Mouse (Mus musculus): ENCODE results near the gene Gm10972.
"Not testable (repeated sequence)": the region's sequence is repeated elsewhere in the genome, so short reads cannot be mapped to it uniquely, and the experiment has no call there.

Gm10972 gene

DNA sequence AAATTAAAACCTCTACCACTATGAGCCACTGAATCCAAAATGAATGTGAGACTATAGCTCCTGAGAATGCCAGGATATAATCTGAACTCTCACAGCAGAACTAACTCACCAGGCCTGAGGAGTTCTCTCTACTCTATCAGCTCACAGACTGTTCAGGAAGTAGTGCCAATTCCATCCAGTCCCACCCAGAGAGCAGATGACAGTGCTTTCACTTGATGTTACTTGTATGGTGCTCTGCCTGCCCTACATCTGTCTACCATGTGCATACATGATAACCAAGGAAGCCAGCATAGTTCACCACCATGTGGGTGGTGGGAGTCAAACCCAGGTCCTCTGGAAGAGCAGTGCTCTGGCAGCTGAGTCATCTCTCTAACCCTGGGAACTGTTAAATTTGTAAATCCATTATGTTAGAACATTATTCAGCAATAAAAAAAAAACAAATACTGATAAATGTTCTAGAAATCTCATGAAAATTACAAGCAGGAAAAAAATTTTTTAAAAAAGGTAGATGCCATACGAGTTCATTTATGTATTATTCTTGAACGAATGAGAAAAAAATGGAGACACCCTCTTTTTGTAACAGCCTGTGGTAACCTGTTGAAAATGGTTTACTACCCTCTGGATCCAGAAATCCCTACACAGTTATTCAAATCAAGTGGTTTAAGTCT lies at the start of gene Gm10972:
TSS of gene Gm10972 (plus strand) at position 618 of the 668 bp plus-strand sequence.
- DNase-seq, result not testable (repeated sequence)

DNA sequence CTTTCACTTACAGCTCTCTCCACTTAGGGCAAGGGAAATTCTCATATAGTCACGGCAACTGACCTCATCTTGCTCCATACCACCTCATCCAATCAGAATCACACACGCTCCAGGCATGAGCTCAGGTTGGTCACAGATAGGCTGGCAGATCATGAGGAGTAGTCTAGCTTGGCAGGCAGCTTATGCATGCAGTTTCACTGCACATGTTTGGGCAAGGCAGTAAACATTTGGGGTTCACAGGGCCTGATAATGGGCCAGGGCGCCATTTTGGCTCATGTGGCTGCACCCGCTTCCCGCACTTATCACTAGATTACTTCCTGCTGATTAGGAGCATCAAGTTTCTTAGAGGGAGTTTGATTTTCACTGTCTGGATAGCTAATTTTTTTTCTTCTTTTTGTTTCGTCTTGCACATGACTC lies 47.0 kb upstream of the Gm10972 start:
- no peak for DNase-seq

DNA sequence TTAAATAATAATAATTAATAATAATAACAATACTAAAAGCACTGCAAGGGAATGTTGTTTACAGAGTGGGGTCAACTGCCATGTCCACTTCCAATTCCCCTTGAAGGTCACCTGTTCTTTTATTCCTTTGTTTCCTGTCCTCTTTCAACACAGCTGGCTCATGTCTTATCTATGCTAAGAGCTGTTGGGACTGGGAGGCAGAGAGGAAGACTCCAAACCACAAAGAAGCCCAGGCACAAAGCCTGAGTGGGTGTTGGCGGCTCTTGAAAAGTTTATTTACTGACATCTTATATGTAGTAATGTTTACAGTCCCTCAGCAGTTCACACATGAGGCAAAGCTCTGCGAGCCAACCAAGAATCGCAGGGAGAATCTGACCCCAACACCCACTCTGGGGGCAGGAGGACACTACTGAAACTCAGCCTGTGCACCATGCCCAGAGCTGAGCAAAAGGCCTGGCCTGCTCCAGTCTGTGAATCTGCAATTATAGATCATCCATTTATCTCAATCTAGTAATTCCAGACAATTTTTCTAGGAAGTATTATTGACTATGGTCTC lies 45.6 kb upstream of the Gm10972 start:
- no peak for DNase-seq

DNA sequence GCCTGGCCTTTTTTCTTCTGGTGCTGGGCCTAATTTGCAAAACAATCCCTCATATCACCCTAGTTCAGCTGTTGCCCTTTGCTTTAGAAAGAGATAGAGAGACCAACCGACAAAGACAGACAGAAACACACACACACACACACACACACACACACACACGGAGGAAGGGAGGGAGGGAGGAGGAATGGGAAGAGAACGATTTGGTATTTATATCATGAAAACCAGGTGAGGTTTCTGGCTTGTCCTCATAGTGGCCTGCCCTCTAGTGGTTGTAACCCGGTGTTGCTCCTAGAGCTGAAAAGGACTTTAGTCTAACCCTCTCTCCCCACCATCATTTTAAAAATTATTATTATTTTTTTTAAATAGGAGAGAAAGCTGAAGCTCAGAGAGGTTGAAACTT lies 41.0 kb upstream of the Gm10972 start:
- peak; percentile 81 for DNase-seq

DNA sequence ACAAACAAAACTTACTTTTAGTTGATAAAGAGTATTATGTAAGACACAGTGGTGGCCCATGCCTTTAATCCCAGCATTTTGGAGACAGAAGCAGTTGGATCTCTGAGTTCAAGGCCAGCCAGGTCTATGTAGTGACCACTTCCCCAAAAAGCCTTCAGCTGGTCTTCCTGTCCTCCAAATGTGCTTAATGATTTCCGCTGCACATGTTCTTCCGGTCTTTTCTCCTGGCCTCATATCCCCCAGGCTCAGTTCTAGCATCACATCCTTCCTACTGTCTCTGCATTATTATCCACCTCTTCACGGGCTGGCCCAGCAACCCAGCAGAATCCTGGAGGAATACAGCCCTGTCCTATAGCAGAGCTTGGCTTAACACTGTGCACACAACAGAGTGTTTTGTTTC lies 33.3 kb upstream of the Gm10972 start:
- DNase-seq, result no peak

DNA sequence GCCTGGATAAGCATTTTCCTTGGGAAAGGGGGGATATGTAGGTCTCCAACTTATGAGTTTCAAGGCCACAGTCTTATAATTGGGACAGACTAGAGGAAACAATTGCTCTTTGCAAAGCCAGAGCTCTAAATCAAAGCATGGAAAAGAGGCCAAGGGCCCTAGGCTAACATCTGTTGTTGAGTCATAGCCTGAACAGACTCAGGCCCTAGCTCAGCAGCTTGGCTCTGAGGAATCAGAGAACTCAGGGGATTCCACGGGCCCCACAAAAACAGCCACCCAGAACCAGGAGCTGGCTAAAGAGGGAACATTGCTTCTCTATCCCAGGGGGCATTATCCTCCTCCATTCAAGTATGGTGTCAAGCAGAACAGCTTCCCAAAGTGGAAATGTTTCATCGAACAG lies 32.3 kb upstream of the Gm10972 start:
- no peak for DNase-seq

DNA sequence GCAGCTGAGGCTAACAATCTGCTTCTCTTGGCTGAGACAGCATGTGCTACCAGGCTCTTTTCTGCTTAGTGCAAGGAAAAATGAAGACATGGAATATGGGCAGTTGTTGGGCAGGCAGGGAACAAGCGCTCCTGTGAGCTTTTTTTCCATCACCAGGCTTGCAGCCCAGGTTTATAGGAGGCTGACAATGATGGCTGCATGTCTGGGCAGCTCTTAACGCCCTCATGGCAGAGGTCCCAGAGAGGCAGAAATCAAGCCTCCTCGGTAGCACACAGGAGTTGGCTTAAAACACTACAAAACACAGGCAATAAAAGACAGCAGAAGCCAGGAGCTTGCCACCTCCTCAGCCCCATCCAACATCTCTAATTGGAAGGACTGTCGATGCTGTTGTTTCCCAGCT lies 31.6 kb upstream of the Gm10972 start:
- no peak for DNase-seq

DNA sequence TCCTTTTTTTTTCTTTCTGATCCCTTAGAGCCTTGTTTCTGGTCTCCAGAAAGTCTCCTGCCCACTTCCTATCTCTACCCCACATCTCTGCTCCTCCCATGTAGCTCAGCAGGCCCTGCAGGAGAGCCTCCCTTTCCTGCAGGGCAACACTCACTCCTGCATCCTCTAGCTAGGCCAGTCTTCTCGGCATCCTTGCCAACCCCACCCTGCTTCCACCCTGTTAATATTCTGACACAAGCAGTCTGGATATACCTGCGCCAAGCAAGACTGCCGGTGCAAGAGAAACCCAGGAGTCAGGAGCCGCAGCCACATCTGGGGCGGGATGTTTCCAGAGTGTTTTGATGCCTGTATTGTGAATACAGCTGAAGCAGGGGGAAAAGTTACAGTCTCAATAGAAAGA lies 31.1 kb upstream of the Gm10972 start:
- no peak for DNase-seq

DNA sequence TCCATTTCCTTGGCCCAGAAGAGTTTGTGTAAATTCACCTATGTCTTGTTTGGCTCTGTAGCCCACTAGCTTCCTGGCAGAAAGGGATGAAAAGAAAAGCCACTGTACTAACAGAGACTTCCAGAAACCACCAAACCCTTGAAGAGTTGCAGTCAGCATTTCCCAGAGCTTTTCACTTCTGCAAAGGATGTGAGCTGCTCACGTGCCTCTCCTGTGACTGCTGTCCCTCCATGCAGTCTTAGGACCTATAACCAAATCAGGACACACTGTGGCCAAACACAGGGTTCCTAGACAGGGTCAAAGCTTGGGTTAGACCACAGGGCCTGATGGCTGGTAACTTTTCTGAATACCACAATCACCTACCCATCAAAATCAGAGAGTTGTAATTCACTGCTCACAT lies 30.6 kb upstream of the Gm10972 start:
- no peak for DNase-seq

DNA sequence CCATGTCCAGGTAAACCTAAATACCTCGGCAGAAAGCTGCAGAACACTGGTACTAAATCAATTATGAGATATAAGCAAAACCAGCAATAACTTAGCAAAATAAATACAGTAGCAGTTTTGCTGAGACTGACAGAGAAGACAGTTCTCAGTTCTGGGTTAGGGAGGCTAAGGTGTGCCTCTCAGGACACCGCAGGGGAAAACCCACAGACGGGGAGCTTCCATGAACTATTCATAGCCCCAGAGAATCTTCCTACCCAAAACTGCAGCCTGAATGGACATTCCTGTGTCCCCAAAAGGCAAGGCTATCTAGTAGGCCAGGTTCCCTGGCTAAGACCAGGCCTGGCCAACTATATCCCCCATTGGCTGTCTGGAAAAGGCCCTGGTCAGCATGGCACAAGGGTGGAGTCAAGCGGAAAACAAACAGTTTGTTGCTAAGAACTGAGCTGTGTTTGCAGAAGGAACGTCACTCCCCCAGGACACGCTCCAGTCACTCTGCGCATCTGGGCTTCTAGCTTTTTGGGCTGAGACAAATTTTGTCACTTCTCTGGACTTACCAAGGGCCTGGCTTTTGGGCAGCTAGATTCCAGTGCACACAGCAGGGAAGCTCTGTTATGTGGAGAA lies 29.5 kb upstream of the Gm10972 start:
- peak; percentile 49 for DNase-seq

DNA sequence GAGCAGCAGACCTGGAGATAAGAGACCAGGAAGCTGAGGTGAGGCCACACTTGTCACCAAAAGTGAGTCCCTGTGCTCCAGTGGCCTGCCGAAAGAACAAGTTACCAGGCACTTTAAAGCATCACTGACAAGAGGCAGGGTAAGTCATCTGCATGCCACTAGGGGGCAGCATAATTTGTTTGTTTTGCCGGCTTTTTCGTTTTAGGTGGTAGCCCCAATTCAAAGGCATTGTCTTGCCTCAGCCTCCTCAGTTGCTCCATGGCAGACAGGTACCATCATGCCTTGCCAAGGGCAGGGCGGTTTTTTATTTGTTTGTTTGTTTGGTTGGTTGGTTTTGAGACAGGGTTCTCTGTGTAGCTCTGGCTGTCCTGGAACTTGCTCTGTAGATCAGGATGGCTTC lies 26.2 kb upstream of the Gm10972 start:
- DNase-seq, result peak; percentile 67

DNA sequence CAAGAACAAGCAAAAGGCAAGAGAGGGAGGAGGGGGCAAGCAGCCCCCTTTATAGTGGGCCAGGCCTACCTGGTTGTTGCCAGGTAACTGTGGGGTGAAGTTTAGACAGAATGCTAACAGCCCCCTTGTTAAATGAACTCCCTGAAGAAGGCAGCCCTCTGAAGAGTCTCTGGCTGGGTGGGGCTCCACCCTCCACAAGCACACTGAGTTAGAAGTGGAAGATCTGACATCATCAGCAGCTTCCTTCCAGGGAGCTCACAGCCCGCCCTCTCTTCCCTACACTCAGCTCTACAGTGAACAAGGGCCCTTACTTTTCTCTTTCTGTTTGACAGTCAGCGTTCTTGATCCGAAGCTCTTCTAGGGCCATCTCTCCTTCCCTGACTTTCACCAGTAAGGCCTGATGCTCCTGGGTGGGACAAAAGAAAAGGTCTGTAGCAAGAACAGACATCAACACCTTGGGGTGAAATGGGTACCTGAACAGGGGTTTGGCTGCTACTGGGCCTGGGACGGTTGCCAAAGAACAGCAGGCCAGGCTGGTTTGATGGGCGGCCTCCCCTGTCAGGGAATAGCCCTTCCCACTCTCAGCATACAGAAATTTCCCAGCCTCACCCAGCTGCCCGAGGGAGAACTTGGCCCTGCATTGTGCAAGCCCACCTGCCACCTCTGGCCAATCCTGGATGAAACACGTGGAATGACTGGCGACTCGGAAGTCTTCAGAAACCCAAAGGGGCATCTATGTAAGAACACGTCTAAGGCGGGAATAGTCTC lies 21.0 kb upstream of the Gm10972 start:
- DNase-seq, result peak; percentile 76

DNA sequence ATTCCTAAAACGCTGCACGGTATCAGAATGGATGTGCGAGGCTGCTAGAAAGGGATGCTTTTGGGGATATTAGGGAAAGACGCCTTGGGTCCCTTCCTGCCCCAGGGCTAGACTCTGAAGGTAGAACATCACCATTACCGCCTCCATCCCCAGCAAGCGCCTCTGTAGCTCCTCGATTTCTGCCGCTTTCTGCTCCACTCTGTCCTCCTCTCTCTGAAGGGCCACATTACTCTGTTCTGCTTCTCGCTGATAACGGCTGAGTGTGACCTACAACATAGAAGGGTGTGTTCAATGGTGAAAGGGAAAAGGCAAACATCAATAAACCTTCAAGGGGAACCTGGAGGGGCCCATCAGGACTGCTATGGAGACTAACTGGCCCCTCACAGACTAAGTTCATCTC lies 20.4 kb upstream of the Gm10972 start:
- DNase-seq, result no peak

DNA sequence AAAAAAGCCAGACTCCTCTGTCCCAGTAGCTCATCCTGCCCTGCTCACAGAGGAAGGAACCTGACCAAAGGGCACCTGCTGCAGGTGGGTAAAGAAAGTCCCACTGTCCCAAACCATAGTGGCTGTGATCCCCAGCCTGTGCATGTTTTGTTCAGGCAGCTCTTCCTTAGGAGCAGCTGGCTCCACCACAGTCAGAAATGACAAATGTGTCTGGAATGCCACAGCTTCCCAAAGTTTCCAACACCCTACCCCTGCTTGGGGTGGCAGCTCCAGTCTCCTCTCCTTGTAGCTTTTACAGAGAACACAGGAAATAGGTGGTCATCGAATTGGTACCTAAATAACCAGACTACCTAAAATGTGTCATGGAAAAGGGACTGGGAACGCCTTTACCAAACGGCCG lies 18.6 kb upstream of the Gm10972 start:
- no peak for DNase-seq

DNA sequence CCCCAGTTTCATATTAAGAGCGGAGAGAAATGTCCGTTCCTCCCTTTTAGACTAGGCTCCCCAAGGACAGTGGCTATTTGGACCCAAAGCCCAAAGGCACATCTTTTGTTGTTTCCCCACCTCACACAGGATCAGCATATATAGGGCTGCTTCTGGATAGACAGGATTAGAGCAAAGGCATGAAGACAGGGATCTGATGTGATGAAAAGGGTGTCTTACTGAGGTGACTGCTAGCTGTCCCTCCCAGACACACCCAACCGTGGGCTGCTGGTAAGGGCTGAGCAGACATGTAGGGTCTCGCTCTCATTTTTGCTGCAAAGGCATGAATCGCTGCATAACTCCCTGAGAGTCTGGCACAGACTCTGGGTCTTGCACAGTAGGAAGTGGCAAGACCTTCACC lies 14.2 kb upstream of the Gm10972 start:
- DNase-seq, result no peak

DNA sequence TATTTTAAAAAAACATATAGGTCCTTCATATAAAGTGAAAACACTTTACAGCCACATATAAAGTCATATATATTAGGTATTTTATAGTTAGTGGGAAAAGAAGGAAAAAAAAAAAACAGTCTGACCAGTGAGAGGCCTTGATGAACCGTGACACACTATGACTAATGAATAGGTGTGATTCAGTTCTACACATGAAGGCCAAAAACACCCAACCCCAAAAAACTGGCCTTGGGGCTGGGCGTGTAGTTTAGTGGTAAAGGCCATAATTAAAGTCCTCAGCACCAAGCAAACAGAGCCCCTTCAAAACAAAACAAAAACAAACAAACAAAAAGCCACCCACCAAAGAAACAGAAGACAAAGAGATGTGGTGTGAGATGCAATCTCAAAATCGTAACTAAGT lies 13.0 kb upstream of the Gm10972 start:
- DNase-seq, result no peak

DNA sequence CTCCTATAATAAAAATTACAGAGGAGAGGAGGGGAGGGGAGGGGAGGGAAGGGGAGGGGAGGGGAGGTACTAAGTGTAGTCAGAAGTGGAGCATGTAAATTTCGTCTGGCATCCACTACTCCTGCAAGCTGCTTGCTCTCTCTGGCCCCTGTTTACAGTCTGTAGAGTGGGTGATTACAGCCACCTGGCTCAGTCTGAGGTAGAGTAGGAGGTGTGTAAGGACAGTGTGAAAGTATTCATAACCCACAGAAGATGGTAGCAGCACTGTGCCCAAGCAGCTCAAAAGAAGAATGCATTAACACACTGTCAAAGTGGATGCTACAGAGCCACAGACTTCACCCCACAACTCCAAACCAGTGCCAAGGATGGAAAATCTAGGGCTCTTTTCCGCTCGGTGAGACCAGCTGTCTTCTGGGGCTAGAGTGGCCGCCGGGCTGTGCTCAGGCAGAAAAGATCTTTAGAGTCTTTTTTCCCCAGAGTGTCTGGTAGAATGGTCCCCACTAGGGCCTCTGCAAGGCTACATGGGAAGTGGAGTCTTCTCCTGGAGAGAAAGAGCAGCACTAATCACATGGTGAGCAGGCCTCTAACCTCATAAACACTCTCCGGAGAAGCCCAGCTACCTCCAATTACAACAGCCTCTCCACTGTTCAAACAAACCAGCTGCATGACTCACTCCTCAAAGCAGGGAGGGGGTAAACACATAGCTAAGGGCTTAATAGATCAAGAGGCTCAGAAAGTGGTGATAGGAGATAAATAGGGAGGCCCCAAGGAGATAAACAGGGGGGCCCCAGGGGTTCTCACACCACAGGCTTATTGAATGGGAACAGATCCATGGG lies 6.1 kb downstream of the Gm10972 start:
- DNase-seq, result peak; percentile 84

DNA sequence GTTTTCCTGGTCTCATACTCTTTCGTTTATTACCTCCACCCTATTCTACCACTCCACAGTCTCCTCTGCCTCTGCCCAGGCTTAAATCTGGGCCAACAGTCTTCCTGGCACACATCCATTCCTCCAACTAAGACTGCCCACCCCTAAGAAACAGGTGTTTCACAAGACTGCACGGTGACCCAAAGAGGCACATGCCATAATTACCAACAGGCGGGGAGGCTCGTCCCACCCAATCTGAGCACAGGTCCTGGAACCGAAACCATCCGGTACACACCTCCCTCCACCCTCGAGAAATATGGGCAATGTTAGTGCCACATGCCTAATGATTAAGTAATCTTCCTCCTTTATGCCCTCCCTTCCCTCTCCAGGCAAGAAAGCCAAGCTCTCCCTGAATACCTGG lies 7.5 kb downstream of the Gm10972 start:
- peak; percentile 89 for DNase-seq

DNA sequence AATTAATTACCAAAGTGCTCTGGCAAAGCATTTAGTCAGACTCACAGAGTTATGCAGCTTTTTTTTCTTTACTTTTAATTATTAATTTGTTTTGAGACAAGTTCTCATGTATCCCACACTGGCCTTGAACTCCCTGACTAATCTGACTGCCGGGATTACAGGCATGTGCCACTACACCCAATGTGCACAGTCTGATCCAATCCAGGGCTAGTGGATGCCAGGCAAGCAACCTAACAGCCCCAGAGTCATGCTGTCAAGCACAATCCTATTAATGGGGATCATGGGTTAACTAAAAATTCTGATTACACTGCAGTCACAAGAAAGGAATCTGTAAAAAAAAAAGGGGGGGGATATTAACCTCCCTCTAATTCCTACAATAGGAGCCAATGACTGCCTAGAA lies 11.1 kb downstream of the Gm10972 start:
- DNase-seq, result not testable (repeated sequence)

DNA sequence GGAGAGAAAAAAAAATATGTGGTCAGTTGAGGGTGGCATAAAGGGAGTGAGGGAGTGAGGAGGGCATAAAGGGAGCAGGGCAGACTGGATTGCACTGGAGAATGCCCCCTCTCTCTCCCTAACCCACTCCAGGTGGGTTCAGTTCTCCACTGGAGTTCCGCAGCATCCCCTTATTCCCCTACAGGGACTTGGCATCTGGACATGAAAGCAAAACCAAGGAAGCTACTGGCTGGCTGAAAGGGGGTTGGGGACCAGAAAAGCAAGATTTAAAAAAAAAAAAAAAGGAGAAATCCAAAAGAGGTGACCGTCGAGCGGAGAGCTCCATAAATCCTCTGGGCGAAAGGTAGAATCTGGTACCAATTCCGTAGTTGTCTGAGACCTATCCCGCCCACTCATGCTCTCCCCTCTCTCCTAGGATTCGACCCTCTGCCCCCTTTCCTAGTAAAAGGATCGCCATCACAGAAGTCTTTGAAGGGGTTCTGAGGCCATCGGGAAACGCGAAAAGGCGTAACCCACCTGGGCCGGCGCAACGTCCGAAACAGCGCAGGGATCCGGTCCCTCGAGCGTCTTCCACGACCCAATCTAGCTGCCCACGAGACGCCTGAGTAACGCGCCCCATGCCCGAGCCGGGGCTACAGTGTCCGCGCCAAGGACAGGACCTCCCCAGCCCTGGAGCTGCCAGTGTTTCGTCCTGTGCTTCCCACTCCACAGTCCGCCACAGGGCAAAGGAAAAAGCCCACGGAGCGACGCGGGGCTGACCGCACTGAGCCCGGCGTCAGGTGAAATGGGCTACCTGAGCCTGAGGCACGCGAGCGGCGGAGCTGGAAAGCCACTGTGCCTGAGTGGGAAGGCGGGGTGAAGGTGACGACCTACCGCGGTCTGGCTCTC lies 15.2 kb downstream of the Gm10972 start:
- not testable (repeated sequence) for DNase-seq

DNA sequence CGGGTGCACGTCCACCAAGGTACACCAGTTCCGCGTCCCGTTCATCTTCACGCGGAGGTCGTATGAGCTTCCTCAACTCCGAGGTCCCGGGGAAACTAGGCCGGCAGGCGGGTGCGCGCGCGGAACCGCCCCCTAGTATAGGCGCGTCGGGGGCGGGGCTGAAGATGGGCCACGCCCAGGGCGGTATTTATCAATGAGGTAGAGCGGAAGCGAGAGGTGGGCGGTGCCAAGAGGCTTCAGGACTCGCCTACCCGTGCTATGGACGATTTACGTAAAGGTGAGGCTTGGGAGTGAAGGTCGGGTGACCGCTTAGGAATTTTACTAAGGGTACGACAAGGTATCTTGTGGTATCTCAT lies 15.8 kb downstream of the Gm10972 start, which contains the start of gene Tuft1:
TSS of gene Tuft1 (minus strand) at position 133 of the 356 bp plus-strand sequence.
- peak; percentile 90 for DNase-seq
